Mouse (Mus musculus): ENCODE results near the gene Cx3cr1.
A peak's percentile ranks its signal among the peaks of the same experiment; 100 is the strongest.
"Not testable (repeated sequence)": the region's sequence is repeated elsewhere in the genome, so short reads cannot be mapped to it uniquely, and the experiment has no call there.

Cx3cr1 gene

DNA sequence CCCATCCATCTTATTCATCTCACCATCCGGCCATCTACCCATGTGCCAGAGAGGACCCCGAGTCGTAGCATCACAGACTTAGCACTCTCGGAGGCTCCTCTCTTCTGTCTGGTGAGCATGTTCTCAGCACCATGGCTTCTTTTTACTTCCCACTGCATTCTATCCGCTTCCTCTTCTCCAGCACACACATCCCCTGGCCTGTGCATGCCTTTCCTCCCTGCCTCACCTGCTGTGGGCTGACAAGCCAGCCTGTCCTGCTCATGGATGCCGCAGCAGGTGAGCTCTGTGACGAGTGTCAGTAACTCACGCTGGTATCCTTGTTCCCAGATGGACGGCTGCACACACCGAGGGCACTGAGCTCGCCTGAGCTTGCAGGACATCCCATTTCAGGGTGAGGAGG is at the start of gene Cx3cr1:
Gene Cx3cr1 (minus strand): TSS at position 101 of the 400 bp plus-strand sequence.
- DNase-seq (ENCODE audit: low spot score in 2 of 2): no peak

- no peak for DNase-seq (ENCODE audit: low spot score in 2 of 2)
Observed at GRCm38 (mm10) chr9:120118212-120118611, 48.5 kb upstream of the Cx3cr1 start.

DNA sequence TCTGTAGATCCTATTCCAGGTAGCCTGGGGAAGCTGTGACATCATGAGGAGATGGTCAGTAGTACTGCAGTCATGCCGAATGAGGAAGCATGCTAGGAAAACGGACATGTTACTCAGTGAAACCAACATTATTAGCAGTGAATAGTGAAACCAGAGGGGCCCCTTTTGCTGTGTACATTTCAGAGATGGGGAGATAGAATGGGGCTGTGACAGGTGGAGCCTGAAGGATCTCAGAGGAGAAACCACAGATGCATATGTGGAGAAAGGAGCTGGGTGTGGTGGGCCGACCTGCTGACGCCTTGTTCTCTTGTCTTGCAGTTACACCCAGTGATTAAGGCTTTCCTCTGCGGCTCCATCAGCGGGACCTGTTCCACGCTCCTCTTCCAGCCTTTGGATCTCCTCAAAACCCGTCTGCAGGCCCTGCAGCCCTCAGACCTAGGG is 46.5 kb upstream of the Cx3cr1 start:
- no peak for DNase-seq (ENCODE audit: low spot score in 2 of 2)

DNA sequence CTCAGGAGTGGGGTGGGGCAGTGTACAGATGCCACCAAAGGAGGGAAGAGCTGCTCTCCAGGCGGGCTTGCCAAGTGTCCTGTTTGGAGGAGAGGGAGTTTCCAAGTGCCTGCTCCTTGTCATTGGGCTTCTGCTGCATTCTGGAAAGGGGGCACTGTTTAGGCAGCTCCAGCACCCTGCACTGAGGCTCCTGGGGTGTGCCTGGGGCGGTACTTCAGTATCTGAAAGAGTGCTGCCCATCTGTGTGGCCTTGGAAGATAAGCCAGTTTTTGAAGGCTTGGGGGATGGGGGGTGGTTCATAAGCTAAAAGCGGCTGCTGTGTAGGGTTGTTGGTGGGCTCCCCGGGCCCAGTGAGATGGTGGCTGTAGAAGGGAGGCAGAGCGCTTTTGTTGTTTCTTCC is 45.9 kb upstream of the Cx3cr1 start:
- no peak for DNase-seq (ENCODE audit: low spot score in 2 of 2)

GRCm38 (mm10) chr9:120114789-120115151 is 45.1 kb upstream of the Cx3cr1 start:
- DNase-seq (ENCODE audit: low spot score in 2 of 2): no peak

DNA sequence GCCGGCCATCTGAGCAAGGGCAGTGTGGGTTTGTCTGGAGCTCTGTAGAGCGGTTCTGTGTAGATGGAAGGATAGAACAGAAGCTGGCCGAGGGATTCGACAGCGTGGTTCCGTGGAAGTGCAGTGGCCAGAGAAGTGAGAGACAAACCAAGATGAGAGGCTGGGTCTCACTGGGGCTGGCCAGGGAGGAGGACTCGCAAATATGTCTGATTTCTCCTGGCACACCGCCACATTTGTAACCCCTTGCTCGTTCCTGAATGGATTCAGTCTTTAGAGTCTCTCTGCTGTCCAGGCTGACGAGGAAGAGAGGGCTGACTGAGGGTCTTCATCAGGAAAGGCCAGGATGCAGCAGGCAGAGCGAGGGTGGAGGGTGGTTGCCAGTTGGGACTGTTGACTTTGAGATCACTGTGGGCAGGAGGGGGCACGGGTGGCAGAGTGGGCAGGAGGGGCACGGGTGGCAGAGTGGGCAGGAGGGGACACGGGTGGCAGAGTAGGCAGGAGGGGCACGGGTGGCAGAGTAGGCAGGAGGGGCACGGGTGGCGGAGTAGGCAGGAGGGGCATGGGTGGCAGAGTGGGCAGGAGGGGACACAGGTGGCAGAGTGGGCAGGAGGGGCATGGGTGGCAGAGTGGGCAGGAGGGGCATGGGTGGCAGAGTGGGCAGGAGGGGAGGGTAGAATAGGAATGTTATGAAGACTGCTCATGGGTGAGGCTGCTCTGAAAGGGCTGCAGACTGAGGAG is 44.5 kb upstream of the Cx3cr1 start:
- DNase-seq (ENCODE audit: low spot score in 2 of 2): no peak

DNA sequence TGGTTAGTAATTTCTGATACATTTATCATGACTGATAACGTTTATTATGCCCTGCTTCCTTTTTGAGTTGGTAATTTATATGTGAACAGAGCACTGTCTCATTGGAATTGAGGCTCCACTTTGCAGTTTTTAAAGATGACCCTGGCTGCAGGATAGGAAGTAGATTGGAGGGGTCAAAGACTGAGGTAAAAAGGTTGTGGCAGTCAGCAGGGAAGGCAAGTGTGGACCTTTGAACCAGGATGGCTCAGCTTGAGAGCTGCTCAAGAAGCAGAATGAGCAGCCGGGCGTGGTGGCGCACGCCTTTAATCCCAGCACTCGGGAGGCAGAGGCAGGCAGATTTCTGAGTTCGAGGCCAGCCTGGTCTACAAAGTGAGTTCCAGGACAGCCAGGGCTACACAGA is 43.8 kb upstream of the Cx3cr1 start:
- no peak for DNase-seq (ENCODE audit: low spot score in 2 of 2)

GRCm38 (mm10) chr9:120112472-120112871 is 42.8 kb upstream of the Cx3cr1 start:
- DNase-seq (ENCODE audit: low spot score in 2 of 2): no peak

GRCm38 (mm10) chr9:120111156-120111945 is 41.7 kb upstream of the Cx3cr1 start:
- DNase-seq (ENCODE audit: low spot score in 2 of 2): no peak

GRCm38 (mm10) chr9:120110211-120111018 is 40.7 kb upstream of the Cx3cr1 start, which contains the start of gene Slc25a38:
Gene Slc25a38 (plus strand): TSS chr9:120110374.
- DNase-seq (ENCODE audit: low spot score in 2 of 2): peak; percentile 89 to 92

DNA sequence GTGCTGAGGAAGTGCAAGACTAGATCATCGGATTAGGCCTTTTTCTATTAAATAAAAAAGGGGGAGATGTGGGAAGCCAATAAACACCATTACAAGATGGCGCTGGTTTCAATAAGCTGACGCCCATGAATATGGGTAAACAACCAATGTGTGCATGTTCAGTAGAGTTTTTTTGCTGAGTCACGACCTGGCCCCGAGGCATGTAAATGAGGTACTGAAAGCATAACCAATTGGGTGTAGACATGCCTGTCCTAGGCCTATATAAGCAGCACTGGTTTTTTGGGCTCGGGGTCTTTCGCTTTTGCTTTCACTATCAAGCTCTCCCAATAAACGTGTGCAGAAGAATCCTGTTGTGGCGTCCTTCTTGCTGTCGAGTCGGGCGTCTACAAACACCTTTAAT is 39.3 kb upstream of the Cx3cr1 start:
- DNase-seq (ENCODE audit: low spot score in 2 of 2): not testable (repeated sequence)

DNA sequence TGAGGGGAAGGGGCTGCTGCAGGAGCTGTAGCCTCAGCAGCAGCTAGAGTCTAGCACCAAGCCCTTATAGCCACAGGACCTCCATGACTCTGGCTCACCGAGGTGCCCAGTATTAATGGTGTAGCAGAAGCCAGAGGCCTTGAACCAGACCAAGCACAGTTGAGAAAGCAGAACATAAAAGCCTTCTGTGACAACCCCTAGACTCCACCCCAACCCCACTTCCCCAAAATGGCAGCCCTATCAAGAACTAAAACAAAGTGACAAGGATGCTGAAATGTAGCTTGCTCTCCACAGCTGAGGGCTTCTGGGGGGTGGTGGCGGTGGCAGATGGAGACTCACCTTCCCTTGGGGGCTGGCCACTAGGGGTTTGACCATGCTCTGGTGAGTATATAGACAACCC is 31.5 kb upstream of the Cx3cr1 start:
- no peak for DNase-seq (ENCODE audit: low spot score in 2 of 2)

DNA sequence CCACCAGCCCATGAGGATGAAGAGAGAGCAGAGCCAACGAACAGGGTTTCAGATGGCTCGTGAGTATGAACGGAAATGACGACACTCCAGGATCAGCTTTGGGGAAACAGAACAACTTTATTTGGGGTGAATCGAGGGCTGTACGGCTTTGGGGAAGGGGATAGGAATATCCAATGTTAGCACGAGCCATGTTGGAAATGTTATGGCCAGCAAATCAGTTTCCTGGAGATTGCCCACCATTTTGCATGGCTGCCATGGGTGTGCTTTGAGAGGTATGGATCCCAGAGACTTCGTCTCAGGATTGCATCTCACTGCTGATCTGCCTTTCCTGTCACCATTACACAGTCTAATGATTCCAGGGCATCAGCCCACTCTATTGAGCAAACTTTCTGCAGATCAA is 29.6 kb upstream of the Cx3cr1 start:
- DNase-seq (ENCODE audit: low spot score in 2 of 2): no peak

DNA sequence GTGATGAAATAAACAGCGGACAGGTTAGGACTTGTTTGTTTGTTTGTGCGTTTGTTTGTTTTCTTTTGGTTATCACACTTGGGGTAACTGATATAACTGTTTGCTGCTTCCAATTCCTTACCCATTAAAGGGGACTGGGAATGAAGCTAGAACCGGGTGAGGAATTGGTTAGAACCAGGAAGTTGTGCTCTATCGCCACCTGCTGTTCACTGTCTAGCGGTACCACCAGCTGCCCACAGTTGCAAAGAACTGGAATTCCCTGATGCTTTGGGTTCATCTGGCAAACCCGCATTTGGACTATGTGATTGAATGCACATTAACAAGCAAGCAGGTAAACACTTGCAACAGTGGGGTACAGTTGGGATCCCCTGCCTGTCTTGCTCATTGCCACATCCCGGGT is 29.0 kb upstream of the Cx3cr1 start:
- DNase-seq (ENCODE audit: low spot score in 2 of 2): peak in 1 of 2 experiments; percentile 54

DNA sequence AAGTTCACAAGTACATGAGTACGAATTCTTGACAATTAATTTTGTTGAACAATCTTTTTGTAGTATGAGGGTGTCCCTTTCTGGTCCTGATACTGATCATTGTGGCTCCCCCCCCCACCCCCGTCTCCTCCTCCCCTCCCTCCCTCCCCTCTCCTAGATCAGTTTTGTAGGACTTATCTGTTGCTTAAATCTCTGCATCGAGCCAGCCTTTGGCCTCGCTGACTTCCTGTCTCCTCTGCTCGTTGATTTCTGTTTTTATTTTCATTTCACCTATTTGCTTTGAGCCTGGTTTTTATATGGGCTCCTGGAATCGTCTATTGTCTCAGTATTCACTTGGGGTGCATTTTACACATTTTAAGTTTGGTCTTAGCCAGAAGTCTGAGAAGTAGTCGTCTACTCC is 26.2 kb upstream of the Cx3cr1 start:
- no peak for DNase-seq (ENCODE audit: low spot score in 2 of 2)

DNA sequence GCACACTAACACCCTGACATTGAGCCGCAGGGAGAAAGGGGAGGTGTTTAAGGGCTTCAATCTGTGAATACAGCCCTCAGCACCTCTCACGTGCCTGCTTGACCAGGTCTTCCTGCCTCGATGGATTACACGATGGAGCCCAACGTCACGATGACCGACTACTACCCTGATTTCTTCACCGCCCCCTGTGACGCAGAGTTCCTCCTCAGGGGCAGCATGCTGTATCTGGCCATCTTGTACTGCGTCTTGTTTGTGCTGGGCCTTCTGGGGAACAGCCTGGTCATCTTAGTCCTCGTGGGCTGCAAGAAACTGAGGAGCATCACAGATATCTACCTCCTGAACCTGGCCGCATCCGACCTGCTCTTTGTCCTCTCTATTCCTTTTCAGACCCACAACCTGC is 24.0 kb upstream of the Cx3cr1 start:
- no peak for DNase-seq (ENCODE audit: low spot score in 2 of 2)

DNA sequence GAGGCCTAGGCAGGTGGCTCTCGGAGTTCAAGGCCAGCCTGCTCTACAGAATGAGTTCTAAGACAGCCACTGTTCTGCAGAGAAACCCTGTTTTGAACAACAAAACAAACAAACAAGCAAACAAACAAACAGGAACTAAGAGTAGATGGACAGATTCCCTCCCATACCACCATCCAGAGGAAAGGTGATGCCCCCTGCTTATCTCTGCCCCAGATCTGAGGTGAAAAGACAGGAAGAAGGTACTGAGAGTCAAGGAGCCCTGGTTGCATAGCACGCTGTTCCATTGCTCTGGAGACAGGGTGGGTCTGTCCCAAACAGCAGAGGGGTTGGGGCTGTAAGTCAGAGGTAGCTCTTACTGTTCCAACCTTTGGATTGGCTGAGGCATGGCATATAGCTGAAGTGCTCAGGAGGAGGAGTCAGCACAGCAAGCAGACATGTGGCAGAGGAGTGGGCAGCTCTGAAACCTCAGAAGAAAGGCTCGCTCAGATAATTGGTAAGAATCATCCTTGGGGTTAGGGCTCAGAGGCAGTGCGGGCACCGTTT is 22.1 kb upstream of the Cx3cr1 start, which contains the start of gene Ccr8:
Gene Ccr8 (plus strand): TSS at position 419 of the 543 bp plus-strand sequence.
- DNase-seq (ENCODE audit: low spot score in 2 of 2): no peak

DNA sequence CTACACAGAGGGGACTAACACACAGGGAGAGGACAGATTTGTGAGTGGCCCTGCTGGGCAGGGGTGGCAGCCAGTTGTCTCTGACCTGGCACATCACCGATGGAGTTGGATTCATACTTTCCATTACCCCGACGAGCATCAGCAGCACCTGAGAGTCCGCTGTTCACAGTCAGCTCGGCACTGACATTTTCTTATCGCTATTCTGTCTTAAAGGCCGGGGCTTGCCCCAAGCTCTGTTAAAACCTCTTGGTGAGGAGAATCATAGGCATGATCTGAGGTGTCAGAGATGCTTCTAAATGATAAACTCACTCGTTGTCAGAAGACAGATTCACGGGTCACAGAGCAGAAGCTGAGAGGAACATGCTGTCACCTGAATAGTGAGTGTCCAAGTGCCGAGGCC is 21.4 kb upstream of the Cx3cr1 start:
- DNase-seq (ENCODE audit: low spot score in 2 of 2): no peak

DNA sequence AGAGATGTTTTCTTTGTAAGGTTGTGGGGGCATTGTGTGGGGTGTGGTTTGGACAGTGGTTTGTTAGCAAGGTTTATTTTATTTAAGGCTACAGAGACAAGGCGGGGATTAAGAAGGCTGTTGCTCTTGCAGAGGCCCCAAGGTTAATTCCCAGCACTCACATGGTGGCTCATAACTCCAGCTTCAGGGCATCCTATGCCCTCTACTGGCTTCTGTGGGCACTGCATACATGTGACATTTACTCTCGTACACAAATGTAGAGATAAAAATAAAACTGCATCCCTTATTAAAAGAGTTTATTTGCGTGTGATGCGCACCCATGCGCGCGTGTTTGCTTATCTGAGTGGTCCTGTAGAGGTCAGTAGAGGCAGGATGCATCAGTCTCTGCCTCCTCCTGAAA is 19.4 kb upstream of the Cx3cr1 start:
- DNase-seq (ENCODE audit: low spot score in 2 of 2): no peak

- no peak for DNase-seq (ENCODE audit: low spot score in 2 of 2)
Observed at GRCm38 (mm10) chr9:120084406-120084805, 14.7 kb upstream of the Cx3cr1 start.

DNA sequence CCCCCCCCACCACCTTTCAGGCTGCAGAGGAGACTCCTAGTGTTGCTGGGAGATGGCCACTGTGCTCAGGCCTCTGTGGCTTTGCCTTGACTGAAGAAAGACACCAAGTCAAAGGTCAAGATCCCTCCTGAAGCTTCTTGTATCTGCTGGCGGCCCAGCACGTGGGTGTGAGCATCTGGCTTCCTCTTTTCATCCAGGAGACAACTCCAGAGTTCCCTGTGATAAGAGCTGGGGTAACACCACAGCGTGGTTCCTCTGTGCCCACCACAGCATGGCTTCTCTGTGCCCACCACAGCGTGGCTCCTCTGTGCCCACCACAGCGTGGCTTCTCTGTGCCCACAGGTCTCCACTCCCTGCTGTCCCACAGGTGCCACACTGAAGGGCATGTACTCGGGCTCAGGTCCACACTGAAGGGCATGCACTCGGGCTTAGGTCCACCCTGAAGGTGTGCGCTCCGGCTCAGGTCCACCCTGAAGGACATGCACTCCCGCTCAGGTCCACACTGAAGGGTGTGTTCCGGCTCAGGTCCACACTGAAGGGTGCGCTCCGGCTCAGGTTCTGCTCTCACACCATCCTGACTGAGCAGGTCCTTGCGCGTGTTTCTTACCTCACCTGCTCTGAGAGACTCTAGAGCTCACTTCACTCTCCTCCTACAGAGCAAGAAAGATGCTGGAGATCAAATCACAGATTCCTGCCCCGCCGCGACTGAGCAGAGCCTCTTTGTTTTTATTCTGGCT is 13.6 kb upstream of the Cx3cr1 start:
- DNase-seq (ENCODE audit: low spot score in 2 of 2): no peak
